Mouse (Mus musculus) kidney, postnatal 0 days (tissue): Measurements from ENCODE around the gene Polr1e. TPM values are rescaled to one million over a fixed set of nuclear protein-coding genes. Genes with fewer than 3 reads are reported as not detected.

Experiments
- ATAC-seq: fragments of 200-750 bp; cut with Nextera tagmentation; replicated peaks from 2 replicates; pipeline ENCODE4 v1.8.0; 2017; ENCODE audit warnings: low read depth, moderate number of reproducible peaks, moderate TSS enrichment, moderate library complexity; ENCODE audit not compliant: low FRiP score
- DNase-seq: peaks from one replicate; pipeline ENCODE4 v3.0.0-alpha.2; 2016; ENCODE audit warnings: low spot score
- H3K27ac ChIP-seq: fragments of 300-500 bp; sonication (generic); 2 replicates; pipeline ENCODE4 v1.5.1; 2014; ENCODE audit warnings: mild to moderate bottlenecking
- H3K27me3 ChIP-seq: fragments of 300-500 bp; sonication (generic); 2 replicates; pipeline ENCODE4 v1.6.1; 2014; ENCODE audit warnings: low read length, mixed read lengths; ENCODE audit not compliant: insufficient read depth
- H3K36me3 ChIP-seq: fragments of 300-500 bp; sonication (generic); 2 replicates; pipeline ENCODE4 v1.6.1; 2014; ENCODE audit warnings: low read length, mixed read lengths; ENCODE audit not compliant: insufficient read depth
- H3K4me1 ChIP-seq: fragments of 300-500 bp; sonication (generic); replicated peaks from 2 replicates; pipeline ENCODE4 v1.6.1; 2014; ENCODE audit warnings: antibody characterized with exemption, low read length, mixed read lengths; ENCODE audit not compliant: insufficient read depth
- H3K4me2 ChIP-seq: fragments of 300-500 bp; sonication (generic); 2 replicates; pipeline ENCODE4 v1.6.1; 2014; ENCODE audit warnings: mild to moderate bottlenecking, low read length, moderate library complexity, mixed read lengths
- H3K4me3 ChIP-seq: fragments of 300-500 bp; sonication (generic); replicated peaks from 2 replicates; pipeline ENCODE4 v1.5.1; 2014; ENCODE audit warnings: low read depth, low read length
- H3K9ac ChIP-seq: fragments of 300-500 bp; sonication (generic); 2 replicates; pipeline ENCODE4 v1.6.1; 2014; ENCODE audit warnings: low read depth, low read length
- H3K9me3 ChIP-seq: fragments of 300-500 bp; sonication (generic); replicated peaks from 2 replicates; pipeline ENCODE4 v1.6.1; 2016; ENCODE audit warnings: low read length, inconsistent platforms, mixed read lengths
- CTCF ChIP-seq: IDR thresholded peaks from 2 replicates; pipeline ENCODE4 v1.5.1; 2016; ENCODE audit warnings: antibody characterized with exemption, low read depth, mild to moderate bottlenecking, moderate library complexity
- WGBS: fragments of 180-500 bp; shearing (Covaris S2); extraction: QIAGEN DNeasy Blood & Tissue Kit; methylation state at CpG from one replicate; pipeline ENCODE4 v1.1.7; 2014; 5-methylcytosine and 5-hydroxymethylcytosine counted together
- polyA plus RNA-seq: library from polyadenylated mRNA; unstranded; fragments of >200 nt; fragmentation: Nextera tagmentation; extraction: Ambion mirVana; gene quantifications from 2 replicates; pipeline ENCODE4 v1.2.1, GENCODE M21; 2015

Polr1e gene
- polyA plus RNA-seq, 1 experiment from 2014 or later: 33.4 TPM

- H3K36me3 ChIP-seq: no peaks in the 10 kb centered on the region
- no peaks in the 10 kb centered on the region for H3K27me3 ChIP-seq
- ATAC-seq (no peak), DNase-seq (no peak)
- TF ChIP-seq CTCF: no peak
- H3K9me3 ChIP-seq: no peaks in the 10 kb centered on the region
- 74% methylated on average over 6 of the region's 6 CpGs for WGBS
- H3K4me3 ChIP-seq: no peak overlapping the region
- H3K9ac ChIP-seq: no peak overlapping the region
- H3K4me2 ChIP-seq: no peak overlapping the region
- no peak overlapping the region for H3K27ac ChIP-seq
- peaks cover 22% of the 10 kb centered on the region for H3K4me1 ChIP-seq
Measured at GRCm38 (mm10) chr4:44976026-44976615, 42.3 kb upstream of the Polr1e start.

GRCm38 (mm10) chr4:44976921-44977710 is 41.3 kb upstream of the Polr1e start:
- no peak overlapping the region for H3K27ac ChIP-seq
- no peaks in the 10 kb centered on the region for H3K9me3 ChIP-seq
- ATAC-seq: no peak
- H3K4me2 ChIP-seq: no peak overlapping the region
- DNase-seq: no peak
- no peaks in the 10 kb centered on the region for H3K27me3 ChIP-seq
- WGBS: 86% methylated on average over 10 of the region's 10 CpGs
- H3K4me3 ChIP-seq: no peak overlapping the region
- H3K4me1 ChIP-seq: peaks cover 29% of the 10 kb centered on the region
- no peaks in the 10 kb centered on the region for H3K36me3 ChIP-seq
- TF ChIP-seq CTCF: peak; percentile 10; the same call in 1 of the 2 replicates
- no peak overlapping the region for H3K9ac ChIP-seq

- Histone ChIP-seq H3K9me3 (no peaks in the 10 kb centered on the region), H3K9ac (no peak overlapping the region), H3K36me3 (no peaks in the 10 kb centered on the region), H3K4me1 (peaks cover 37% of the 10 kb centered on the region), H3K27ac (no peak overlapping the region), H3K27me3 (no peaks in the 10 kb centered on the region), H3K4me2 (no peak overlapping the region), H3K4me3 (no peak overlapping the region)
- no peak for TF ChIP-seq CTCF
- ATAC-seq (no peak), DNase-seq (no peak)
- WGBS: 54% methylated on average over 5 of the region's 5 CpGs
Measured at GRCm38 (mm10) chr4:44978175-44978574, 40.2 kb upstream of the Polr1e start.

GRCm38 (mm10) chr4:44979794-44980338 is 38.5 kb upstream of the Polr1e start:
- DNase-seq: peak; percentile 66
- H3K36me3 ChIP-seq: 0 out of 2 replicates have a peak, but pooled peaks cover 8% of the 10 kb centered on the region
- H3K4me2 ChIP-seq: no peak overlapping the region
- no peak overlapping the region for H3K9ac ChIP-seq
- H3K4me3 ChIP-seq: no peak overlapping the region
- peaks cover 33% of the 10 kb centered on the region for H3K4me1 ChIP-seq
- 29% methylated on average over 7 of the region's 7 CpGs for WGBS
- peak overlapping the region; percentile 93 for H3K27ac ChIP-seq
- TF ChIP-seq CTCF: no peak
- no peaks in the 10 kb centered on the region for H3K9me3 ChIP-seq
- ATAC-seq: peak; percentile 47
- H3K27me3 ChIP-seq: no peaks in the 10 kb centered on the region

GRCm38 (mm10) chr4:44981280-44981973 is 37.0 kb upstream of the Polr1e start, which contains the start of gene Grhpr:
Gene Grhpr (plus strand): TSS chr4:44981395.
- Histone ChIP-seq H3K9ac (peak within 1 kb of the TSS; percentile 83), H3K27me3 (no peaks in the 10 kb centered on the region), H3K9me3 (no peaks in the 10 kb centered on the region), H3K36me3 (0 out of 2 replicates have a peak, but pooled peaks cover 8% of the 10 kb centered on the region), H3K27ac (peak within 1 kb of the TSS; percentile 93), H3K4me1 (peaks cover 33% of the 10 kb centered on the region), H3K4me3 (peak within 1 kb of the TSS; percentile 67), H3K4me2 (peak within 1 kb of the TSS; percentile 97)
- peak; percentile 87 for DNase-seq
- under 1% methylated on average over 40 of the region's 40 CpGs for WGBS
- ATAC-seq: peak; percentile 90
- peak; percentile 47 for TF ChIP-seq CTCF

GRCm38 (mm10) chr4:44981974-44982287 is 36.5 kb upstream of the Polr1e start:
- Histone ChIP-seq H3K4me1 (peaks cover 33% of the 10 kb centered on the region), H3K27me3 (no peaks in the 10 kb centered on the region), H3K9me3 (no peaks in the 10 kb centered on the region), H3K36me3 (0 out of 2 replicates have a peak, but pooled peaks cover 10% of the 10 kb centered on the region), H3K4me2 (peak overlapping the region; percentile 97), H3K27ac (peak overlapping the region; percentile 93), H3K9ac (peak overlapping the region; percentile 83; the same call in 1 of the 2 replicates), H3K4me3 (peak overlapping the region; percentile 67)
- ATAC-seq: peak; percentile 14; the same call in 1 of the 2 replicates
- WGBS: 22% methylated on average over 5 of the region's 5 CpGs
- no peak for DNase-seq
- no peak for TF ChIP-seq CTCF
